Mouse (Mus musculus): Measurements from ENCODE around the gene Gm7534. TPM values are rescaled to one million over a fixed set of nuclear protein-coding genes. Genes with fewer than 3 reads are reported as not detected.
A peak's percentile ranks its signal among the peaks of the same experiment; 100 is the strongest.

Gm7534 gene
- polyA plus RNA-seq (2015; fragmentation: Nextera tagmentation; extraction: Ambion mirVana) = not detected in 2 replicates

GRCm38 (mm10) chr4:134202904-134203303, at the start of gene Gm7534:
TSS of gene Gm7534 (minus strand) at chr4:134203004.
- no peak for ATAC-seq (ENCODE audit: low read depth)
- H3K4me2 ChIP-seq = no peak within 1 kb of the TSS
- H3K36me3 ChIP-seq = no peaks in the 10 kb centered on the region
- H3K27ac ChIP-seq (replicated peaks) = no peak within 1 kb of the TSS
- H3K27me3 ChIP-seq = no peaks in the 10 kb centered on the region
- 89% methylated on average over 4 of the region's 4 CpGs for WGBS
- H3K9me3 ChIP-seq = no peaks in the 10 kb centered on the region
- no peak within 1 kb of the TSS for H3K9ac ChIP-seq
- H3K4me3 ChIP-seq = no peak within 1 kb of the TSS
- no peaks in the 10 kb centered on the region for H3K4me1 ChIP-seq (replicated peaks)

GRCm38 (mm10) chr4:134252131-134252910, 49.5 kb upstream of the Gm7534 start:
- 2% methylated on average over 22 of the region's 22 CpGs for whole genome bisulfite sequencing
- Histone ChIP-seq H3K36me3 (no peaks in the 10 kb centered on the region), H3K9me3 (no peaks in the 10 kb centered on the region), H3K27me3 (peaks cover 84% of the 10 kb centered on the region), H3K4me3 (peak overlapping the region; percentile 57), H3K4me1 (replicated peaks) (peaks cover 81% of the 10 kb centered on the region), H3K4me2 (peak overlapping the region; percentile 83), H3K9ac (peak overlapping the region; percentile 85), H3K27ac (replicated peaks) (peak overlapping the region; percentile 83)
- peak; percentile 1; the same call in 1 of the 2 replicates for ATAC-seq (ENCODE audit: low read depth)

DNA sequence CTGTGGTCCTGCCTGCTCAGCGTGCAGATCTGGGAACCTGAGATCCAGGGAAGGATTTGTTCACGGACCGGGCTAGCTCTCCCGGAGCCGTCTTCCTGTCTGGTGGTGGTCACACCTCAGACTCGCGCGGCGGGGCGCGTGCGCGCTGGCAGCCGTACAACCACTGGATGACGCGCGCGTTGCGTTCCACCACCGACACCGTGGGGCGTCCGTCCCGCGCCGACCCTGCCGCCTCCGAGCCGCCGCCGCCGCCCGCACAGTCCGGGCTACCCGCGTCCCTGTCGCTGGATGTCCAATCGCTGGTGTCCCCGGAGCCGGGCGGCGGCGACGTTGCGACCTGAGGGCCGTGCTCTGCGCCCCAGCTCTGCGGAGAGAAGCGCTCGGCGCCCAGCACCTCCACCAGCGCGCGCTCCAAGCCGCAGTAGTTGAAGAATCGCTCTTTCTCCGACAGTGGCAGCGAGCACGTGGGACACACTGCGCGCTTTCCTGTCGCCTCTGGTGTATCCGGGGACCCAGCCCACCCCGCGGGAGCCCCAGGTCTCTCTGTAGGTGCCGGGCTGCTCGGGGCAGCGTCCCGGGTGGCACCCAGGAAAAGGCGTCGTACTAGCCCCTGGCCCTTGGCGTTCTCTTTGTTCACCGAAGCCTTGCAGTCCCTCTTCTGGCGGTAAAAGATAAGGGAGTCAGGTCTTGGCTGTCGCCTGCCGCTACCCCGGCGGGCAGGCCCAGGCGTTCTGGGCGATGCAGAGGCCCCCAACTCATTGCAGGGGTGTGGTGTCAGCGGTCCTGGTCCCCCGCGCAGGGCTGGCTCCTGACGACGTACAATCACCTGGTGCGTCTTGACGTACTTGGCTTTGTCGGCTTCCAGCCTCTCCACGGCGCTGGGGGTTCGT, 48.7 kb upstream of the Gm7534 start:
- Histone ChIP-seq H3K9me3 (no peaks in the 10 kb centered on the region), H3K36me3 (no peaks in the 10 kb centered on the region), H3K9ac (peak overlapping the region; percentile 85), H3K4me3 (peak overlapping the region; percentile 57), H3K27ac (replicated peaks) (peak overlapping the region; percentile 83), H3K4me1 (replicated peaks) (peaks cover 73% of the 10 kb centered on the region), H3K4me2 (peak overlapping the region; percentile 83), H3K27me3 (peaks cover 91% of the 10 kb centered on the region)
- WGBS = under 1% methylated on average over 74 of the region's 91 CpGs
- ATAC-seq (ENCODE audit: low read depth) = peak; percentile 42

DNA sequence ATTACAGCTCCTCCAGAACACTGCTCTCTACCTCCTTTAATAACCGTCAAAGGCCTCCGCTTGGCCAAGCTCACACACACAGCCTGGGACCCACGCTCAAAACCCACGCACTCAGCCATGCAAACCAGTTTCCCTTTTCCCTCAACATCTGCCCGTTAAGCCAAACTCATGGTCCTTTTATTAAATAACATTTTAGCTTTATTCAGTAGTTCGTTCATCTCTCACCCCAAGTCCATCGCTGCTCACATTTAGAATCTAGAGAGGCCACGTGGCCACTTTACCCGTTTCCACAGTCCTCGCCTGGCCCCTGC, 48.1 kb upstream of the Gm7534 start:
- WGBS = 10% methylated on average over 10 of the region's 10 CpGs
- Histone ChIP-seq H3K4me2 (peak overlapping the region; percentile 83), H3K27ac (replicated peaks) (peak overlapping the region; percentile 83), H3K4me3 (peak overlapping the region; percentile 57), H3K4me1 (replicated peaks) (peaks cover 72% of the 10 kb centered on the region), H3K9me3 (no peaks in the 10 kb centered on the region), H3K36me3 (no peaks in the 10 kb centered on the region), H3K27me3 (peaks cover 94% of the 10 kb centered on the region), H3K9ac (peak overlapping the region; percentile 85)
- no peak for ATAC-seq (ENCODE audit: low read depth)

GRCm38 (mm10) chr4:134250116-134250929, 47.5 kb upstream of the Gm7534 start:
- Histone ChIP-seq H3K9me3 (no peaks in the 10 kb centered on the region), H3K27ac (replicated peaks) (no peak overlapping the region), H3K9ac (peak overlapping the region; percentile 85), H3K4me2 (peak overlapping the region; percentile 83), H3K4me1 (replicated peaks) (peaks cover 70% of the 10 kb centered on the region), H3K4me3 (peak overlapping the region; percentile 57), H3K27me3 (peaks cover 89% of the 10 kb centered on the region), H3K36me3 (no peaks in the 10 kb centered on the region)
- ATAC-seq (ENCODE audit: low read depth) = no peak
- WGBS = 6% methylated on average over 27 of the region's 27 CpGs

GRCm38 (mm10) chr4:134249651-134250050, 46.8 kb upstream of the Gm7534 start:
- peaks cover 82% of the 10 kb centered on the region for H3K27me3 ChIP-seq
- H3K9me3 ChIP-seq = no peaks in the 10 kb centered on the region
- peak; percentile 41; the same call in 1 of the 2 replicates for ATAC-seq (ENCODE audit: low read depth)
- peaks cover 69% of the 10 kb centered on the region for H3K4me1 ChIP-seq (replicated peaks)
- no peak overlapping the region for H3K27ac ChIP-seq (replicated peaks)
- peak overlapping the region; percentile 57 for H3K4me3 ChIP-seq
- no peaks in the 10 kb centered on the region for H3K36me3 ChIP-seq
- peak overlapping the region; percentile 85 for H3K9ac ChIP-seq
- under 1% methylated on average over 30 of the region's 30 CpGs for WGBS
- peak overlapping the region; percentile 83 for H3K4me2 ChIP-seq

GRCm38 (mm10) chr4:134246719-134247258, 44.0 kb upstream of the Gm7534 start, which contains the start of gene Gm30191:
TSS of gene Gm30191 (plus strand) at chr4:134246935.
- H3K4me2 ChIP-seq = peak within 1 kb of the TSS; percentile 96
- WGBS = 68% methylated on average over 7 of the region's 7 CpGs
- H3K4me3 ChIP-seq = peak within 1 kb of the TSS; percentile 85
- no peak for ATAC-seq (ENCODE audit: low read depth)
- H3K36me3 ChIP-seq = 0 out of 2 replicates have a peak, but pooled peaks cover 5% of the 10 kb centered on the region
- peaks cover 52% of the 10 kb centered on the region for H3K4me1 ChIP-seq (replicated peaks)
- H3K9me3 ChIP-seq = no peaks in the 10 kb centered on the region
- H3K9ac ChIP-seq = peak within 1 kb of the TSS; percentile 87; the same call in 1 of the 2 replicates
- H3K27me3 ChIP-seq = peaks cover 54% of the 10 kb centered on the region
- no peak within 1 kb of the TSS for H3K27ac ChIP-seq (replicated peaks)

GRCm38 (mm10) chr4:134246256-134246655, 43.5 kb upstream of the Gm7534 start:
- Histone ChIP-seq H3K9me3 (no peaks in the 10 kb centered on the region), H3K4me2 (no peak overlapping the region), H3K4me1 (replicated peaks) (peaks cover 47% of the 10 kb centered on the region), H3K27me3 (peaks cover 48% of the 10 kb centered on the region), H3K9ac (0 out of 2 replicates have a peak overlapping the region, but pooled peaks have one; percentile 87), H3K27ac (replicated peaks) (no peak overlapping the region), H3K4me3 (no peak overlapping the region), H3K36me3 (0 out of 2 replicates have a peak, but pooled peaks cover 5% of the 10 kb centered on the region)
- ATAC-seq (ENCODE audit: low read depth) = no peak
- WGBS = 31% methylated on average over 4 of the region's 4 CpGs

DNA sequence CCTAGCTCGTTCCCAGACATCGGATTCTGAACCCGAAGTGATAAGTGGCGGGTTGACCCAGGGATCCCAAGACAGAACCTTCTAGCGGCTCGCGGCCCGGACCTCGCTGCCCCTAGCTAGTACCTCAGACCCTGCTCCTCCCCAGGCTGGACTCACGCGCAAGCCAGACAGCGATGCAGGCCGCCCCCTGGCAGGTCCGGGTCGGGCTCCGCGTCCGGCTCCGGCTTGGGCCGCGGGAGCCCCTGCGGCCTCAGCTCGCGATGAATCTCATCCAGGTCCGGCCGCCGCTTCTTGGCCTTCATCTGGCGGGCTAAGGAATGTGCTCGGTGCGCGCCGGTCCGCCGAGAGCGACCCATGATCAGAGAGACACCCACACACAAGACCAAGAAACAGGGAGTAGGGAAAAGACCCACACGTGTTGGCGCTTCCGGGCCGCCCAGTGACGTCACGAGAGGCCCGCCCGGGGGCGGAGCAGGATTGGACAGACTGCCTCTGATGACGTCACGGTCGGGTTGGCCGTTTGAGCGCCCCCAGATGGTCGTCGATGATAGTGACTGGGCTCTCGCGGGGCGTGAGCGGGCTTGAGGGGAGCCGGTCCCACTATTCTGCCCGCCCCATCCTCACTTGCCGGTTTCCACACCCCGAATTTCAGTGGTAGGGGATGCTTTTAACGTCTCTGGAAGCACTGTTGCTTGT, 42.5 kb upstream of the Gm7534 start, which contains the start of gene Zfp593:
Gene Zfp593, minus strand, starts transcription at position 445 of the 696 bp plus-strand sequence.
- Histone ChIP-seq H3K4me3 (peak within 1 kb of the TSS; percentile 85), H3K36me3 (0 out of 2 replicates have a peak, but pooled peaks cover 5% of the 10 kb centered on the region), H3K4me2 (peak within 1 kb of the TSS; percentile 96), H3K9ac (peak within 1 kb of the TSS; percentile 87), H3K4me1 (replicated peaks) (peaks cover 37% of the 10 kb centered on the region), H3K9me3 (no peaks in the 10 kb centered on the region), H3K27ac (replicated peaks) (no peak within 1 kb of the TSS), H3K27me3 (peaks cover 39% of the 10 kb centered on the region)
- under 1% methylated on average over 60 of the region's 60 CpGs for WGBS
- peak; percentile 74 for ATAC-seq (ENCODE audit: low read depth)

DNA sequence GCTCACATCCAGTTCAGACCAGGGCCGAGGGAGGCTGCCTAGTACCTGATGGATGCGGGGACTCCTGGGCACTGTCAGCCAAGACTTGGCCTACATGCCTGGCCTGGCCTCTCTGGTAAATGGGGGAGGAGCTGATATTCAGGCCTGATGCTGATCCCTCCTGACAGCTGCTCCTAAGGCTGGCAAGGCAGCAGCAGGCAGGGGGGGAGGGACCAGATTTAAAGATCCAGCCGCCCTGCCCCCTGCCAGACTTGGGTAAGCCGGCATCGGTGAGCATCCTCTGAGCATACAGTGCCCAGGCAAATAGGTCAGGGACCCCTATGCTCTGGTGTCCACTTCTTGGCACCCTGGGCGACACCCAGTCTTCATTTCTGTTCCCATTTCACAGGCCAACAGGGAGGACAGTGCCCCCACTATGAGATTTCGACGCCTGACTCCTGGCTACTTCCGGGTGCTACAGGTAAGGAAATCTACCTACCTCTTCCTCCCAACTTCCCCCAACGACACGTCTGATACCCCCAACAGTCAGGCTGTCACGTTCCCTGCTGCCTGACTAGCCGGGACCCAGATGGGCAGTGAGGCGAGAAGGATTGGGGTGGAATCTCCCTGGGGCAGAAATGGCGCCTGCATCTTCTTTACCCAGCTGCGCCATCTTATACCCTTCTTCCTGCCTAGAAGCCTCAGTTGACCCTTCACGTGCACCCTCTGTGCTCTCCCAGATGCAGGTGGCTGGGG, 40.9 kb upstream of the Gm7534 start, which contains the start of gene E130218I03Rik:
Gene E130218I03Rik, plus strand, starts transcription at position 147 of the 735 bp plus-strand sequence.
- Histone ChIP-seq H3K9ac (peak within 1 kb of the TSS; percentile 87; the same call in 1 of the 2 replicates), H3K27me3 (peaks cover 28% of the 10 kb centered on the region), H3K4me1 (replicated peaks) (peaks cover 29% of the 10 kb centered on the region), H3K36me3 (0 out of 2 replicates have a peak, but pooled peaks cover 5% of the 10 kb centered on the region), H3K9me3 (no peaks in the 10 kb centered on the region), H3K4me2 (peak within 1 kb of the TSS; percentile 96), H3K4me3 (peak within 1 kb of the TSS; percentile 85), H3K27ac (replicated peaks) (no peak within 1 kb of the TSS)
- no peak for ATAC-seq (ENCODE audit: low read depth)
- 94% methylated on average over 17 of the region's 17 CpGs for WGBS
